Mouse (Mus musculus): Measurements from ENCODE around the gene Cldn19.
"Not testable (repeated sequence)": the region's sequence is repeated elsewhere in the genome, so short reads cannot be mapped to it uniquely, and the experiment has no call there.

Gene Cldn19

DNA sequence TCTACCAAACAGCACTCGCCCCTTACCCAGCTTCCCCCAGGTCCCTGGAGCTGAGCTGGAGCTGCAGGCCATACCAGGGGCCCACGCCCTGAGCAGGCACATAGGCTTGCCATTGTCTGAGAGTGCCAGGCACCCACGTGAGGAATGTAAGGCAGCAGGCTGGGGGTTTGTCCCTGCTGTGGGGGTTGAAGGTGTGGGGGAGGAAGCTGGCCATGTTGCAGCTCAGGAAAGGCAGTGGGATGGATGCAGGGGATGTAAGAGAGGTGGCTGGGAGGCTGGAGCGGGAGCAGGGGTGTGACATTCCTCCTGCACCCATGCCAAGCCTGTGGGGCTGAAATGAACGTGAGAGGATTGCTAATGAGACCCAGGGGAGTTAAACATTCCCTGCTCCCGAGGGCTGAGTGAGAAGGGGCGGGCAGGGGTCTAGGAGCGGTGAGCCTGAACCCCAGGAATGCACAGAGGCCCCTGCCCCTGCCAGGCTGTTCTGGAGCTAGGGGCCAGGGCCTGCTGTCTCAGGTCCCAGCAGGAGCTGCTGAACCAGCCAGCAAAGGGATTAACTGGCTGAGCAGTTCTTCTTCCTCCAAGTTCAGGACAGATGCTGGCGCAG lies 1.1 kb upstream of the Cldn19 start:
- DNase-seq: peak; percentile 49 to 74

DNA sequence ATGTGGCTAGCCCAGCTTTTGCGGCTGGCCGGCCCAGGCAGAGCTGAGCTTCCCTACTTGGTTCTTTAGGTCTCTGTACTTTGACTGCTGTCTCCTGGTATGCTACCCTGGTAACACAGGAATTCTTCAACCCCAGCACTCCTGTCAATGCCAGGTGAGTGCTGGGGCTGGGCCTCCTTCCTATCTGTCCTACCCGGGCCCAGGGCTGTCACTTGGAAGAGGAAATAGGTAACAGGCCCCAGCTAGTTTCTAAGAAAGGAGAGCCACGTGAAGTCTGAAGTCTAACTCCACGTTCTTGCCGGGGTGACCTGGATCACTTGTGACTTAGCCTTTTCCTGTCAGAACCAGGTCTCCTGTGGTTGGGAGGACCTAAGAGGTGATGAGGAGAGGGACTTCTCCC lies 1.9 kb downstream of the Cldn19 start:
- DNase-seq: no peak

DNA sequence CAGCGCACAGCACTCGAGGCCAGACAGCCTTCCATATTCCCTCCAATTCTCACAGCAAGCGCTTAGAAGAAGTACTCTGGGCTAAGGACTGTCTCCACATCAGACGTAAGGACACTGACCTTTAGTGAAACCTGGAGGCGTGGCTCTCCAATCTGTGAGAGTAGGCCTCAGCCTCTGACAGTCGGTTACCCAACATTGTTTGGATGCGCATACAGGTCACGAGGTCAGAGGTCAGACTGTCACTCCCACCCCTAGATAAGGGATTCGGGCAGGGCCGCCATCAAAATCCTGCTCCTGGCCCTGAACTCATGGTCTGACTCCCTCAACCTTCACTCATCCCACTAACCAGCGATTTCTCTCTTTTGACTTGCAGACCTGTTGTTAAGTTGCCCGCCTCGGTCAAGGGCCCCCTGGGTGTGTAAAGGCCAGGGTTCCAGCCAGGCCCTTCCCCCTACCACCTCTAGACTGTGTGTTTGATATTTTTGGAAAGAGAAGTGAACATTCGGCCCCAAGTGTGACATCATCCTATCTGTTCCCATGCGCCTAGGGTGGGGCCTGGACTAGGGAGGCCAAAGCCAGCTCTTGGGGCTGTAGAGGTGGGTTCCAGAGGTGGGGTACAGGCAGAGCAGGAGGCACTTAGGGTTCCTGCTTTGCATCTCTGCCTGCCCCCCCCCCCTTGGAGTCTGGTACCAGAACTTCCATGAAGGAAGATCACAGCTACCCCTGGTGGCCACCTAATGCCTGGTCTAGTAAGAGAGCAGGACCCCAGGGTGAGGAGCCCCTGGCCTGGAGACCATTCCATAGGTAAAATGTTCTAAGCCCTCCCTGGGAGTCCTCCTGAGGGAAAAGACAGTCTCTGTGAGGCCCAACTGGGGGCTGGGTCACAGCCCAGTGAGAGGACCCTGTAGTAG lies 4.4 kb downstream of the Cldn19 start:
- no peak for DNase-seq

DNA sequence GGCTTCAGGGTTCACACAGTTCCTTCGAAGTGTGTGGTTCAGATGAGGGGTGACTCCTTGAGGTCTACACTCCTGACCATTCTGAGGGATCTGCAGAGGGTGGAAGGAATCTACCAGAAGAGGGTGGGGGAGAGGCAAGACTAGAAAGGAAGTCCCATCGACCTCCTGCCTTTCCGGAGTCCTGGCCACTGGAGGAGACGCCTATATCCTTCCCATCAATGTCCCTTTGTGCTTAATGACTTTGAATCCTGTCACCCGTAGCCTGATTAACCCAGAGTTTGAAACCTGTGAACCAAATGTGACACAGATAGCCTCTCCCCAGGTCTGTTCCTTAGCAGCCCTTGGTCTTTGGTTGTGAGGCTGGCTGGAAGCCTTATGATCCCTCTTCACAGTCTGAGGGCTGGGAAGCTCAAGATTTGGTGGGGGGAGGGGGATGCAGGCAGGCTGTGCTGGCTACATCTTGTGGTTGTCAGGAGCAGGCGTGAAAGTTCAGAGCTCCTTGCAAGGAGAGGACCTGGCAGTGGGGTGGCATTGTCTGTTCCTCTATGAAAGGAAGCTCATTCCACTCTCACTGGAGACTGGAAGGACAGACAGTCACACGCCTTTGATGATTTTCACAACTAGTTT lies 6.0 kb downstream of the Cldn19 start:
- DNase-seq: no peak

DNA sequence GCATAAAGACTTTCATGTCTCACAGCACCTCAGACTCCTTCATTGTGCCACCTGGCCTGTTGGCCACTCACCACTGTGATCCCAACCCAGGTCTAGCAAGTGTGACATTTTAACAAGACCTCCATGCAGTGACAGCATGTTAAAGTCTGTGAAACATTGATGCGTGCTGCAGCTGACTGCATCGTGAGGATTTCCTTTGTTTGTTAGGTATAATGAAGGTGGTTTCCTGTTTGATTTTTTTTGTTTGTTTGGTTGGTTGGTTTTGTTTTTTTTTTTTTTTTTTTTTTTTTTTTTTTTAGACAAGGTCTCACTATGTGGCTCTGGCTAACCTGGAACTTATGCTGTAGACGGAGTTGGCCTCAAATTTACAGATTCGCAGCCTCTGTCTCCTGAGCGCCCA lies 7.3 kb downstream of the Cldn19 start:
- no peak for DNase-seq

DNA sequence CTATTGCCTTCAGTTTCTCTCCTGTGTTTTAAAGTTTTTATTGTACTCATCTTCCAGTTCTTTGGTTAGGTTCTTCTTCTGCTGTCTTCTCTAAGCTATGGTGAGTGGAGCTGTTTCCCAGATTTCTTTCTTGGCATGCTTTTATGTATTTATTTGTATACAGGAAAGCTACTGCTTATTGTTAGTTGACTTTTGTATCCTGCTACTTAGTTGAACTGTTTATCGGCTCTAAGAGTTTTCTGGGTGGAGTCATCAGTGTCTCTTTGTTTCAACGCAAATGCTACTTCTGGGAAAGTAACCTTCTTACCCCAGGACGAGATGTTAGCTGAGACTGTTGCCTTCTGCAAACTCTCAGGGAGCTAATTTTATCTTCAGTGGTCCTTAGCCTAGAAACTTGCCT lies 8.2 kb downstream of the Cldn19 start:
- no peak for DNase-seq

DNA sequence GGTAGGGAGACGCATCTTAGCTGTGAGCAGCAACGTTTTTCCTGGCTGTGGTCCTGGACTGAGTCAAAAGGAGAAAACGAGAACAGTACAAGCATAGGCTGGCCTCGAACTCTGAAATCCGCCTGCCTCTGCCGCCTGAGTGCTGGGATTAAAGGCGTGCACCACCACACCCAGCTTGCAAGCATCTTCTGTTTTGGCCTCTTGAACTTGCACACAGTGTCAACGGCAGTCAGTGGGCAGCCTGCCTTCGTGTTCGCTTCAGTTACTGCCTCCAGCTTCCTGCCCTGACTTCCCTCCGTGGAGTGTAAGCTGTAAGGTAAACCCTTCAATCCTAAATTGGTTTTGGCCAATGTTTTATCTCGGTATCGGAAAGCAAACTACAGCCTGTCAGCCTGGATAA lies 11.4 kb downstream of the Cldn19 start:
- no peak for DNase-seq

DNA sequence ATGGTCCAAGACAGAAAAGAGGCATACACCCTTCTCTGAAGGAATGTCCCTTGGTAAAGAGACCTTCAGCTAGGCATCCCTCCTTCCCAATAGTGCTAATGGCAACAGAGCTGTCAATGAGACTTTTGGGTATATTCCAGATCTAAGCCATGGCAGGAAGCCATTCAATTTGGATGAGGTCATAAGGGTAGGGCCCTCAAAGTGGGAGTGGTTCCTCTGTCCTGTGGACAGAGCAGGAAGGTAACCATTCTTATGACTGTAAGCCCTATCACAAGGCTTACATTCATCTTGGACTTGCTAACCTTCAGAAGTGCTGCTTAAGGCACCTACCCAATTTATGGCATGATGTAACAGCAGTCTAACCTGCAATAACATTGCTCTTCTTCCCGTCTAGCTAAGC lies 19.4 kb downstream of the Cldn19 start:
- no peak for DNase-seq

DNA sequence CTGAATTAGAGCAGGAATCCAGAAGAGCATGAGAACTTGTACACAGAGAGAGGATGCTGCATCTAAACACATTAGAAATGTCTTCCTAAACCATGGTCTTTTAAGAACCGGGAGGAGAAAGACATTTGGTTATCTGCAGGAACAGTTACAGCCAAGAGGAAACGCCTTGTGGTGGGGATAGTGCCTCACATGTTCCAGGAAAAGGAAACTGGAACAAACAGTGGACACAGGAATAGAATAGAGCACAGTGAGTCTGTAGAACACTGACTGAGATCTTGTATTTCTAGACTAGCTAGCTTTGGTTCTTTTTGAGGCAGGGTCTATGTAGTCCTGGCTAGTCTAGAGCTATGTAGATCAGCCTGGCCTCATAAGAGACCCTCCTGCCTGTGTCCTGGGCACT lies 20.0 kb downstream of the Cldn19 start:
- DNase-seq: no peak

DNA sequence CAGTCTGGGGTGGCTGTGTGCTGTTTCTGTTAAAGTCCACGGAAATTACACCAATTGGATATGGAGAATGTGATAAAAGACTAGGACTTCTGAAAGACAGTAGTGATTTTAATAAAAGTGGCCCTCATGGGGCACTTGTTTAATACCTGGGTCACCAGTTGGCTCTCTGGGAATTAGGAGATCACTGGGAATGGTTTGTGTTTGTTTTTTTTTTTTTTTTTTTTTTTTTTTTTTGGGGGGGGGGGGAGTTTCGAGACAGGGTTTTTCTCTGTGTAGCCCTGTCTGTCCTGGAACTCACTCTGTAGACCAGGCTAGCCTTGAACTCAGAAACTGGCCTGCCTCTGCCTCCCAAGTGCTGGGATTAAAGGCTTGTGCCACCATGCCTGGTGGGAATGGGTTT lies 20.5 kb downstream of the Cldn19 start:
- DNase-seq: no peak

DNA sequence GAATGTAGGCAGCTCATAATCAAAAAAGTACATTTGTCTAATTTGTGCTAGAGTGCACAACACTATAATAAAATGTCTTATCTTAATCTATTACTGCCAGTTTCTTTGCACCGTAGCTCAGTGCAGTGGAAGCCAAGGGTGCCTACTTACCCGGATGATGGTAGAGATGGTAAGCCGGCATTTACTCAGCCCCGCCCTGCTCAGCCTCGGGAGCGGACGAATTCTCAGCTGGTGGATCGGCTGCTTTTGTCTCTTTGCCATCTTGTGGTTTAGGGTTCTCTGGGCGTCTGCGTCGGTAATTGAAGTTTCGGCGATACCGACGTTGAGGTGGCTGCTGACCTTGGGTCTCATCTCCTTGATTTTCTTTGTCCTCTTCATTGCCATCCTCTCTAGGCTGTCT lies 23.6 kb downstream of the Cldn19 start:
- not testable (repeated sequence) for DNase-seq

DNA sequence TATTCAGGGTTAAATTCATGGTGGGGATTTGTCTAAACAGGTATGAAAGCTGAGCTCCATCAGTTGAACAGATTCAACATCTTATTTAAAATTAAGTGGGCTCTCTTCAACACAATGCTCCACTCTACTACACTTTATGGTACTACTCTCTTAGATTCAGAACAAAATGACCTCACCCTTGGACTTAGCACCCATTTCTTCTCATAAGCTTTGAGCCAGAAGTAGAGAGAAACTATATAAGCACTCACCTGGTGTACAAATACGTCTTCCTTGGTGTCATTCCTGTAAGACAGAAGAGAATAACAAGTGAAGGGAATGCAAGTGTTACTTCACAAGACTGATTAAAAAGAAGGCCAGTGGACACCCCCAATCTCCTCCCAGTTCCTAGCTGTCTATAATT lies 29.6 kb downstream of the Cldn19 start:
- no peak for DNase-seq

DNA sequence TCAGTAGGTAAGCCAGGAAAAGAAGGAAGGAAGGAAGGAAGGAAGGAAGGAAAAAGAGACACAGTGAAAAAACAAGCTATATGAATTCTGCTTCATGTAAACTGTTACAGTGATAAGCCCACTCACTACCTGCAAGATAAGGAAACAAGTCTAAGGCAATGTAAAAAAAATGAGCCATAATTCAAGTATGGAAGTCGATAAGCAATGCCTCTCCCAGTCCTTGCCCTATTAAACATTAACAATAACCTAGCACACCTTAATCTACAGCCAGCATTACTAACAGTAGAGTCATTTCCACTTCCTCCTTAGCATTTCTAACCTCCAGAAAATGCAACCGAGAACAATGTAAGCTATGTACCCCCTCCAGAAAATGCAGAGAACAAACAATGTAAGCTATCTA lies 30.1 kb downstream of the Cldn19 start:
- DNase-seq: no peak

DNA sequence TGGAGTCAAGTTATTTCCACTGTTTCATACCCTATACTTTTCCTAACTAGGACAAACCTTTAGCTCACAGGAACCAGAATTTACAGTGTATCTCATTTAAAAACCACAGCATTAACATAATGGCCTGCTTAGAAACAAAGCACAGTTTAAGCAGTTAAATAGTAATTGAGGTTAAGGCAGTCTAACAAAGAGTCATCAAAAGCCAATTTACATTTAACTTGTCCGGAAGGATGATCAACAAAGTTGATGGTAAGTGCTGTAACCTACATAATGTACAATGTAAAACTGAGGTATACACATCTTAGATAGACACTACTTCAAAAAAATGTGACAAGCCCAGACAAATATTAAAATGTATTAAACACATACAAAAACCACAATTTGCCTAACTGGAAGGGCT lies 36.7 kb downstream of the Cldn19 start:
- DNase-seq: no peak

DNA sequence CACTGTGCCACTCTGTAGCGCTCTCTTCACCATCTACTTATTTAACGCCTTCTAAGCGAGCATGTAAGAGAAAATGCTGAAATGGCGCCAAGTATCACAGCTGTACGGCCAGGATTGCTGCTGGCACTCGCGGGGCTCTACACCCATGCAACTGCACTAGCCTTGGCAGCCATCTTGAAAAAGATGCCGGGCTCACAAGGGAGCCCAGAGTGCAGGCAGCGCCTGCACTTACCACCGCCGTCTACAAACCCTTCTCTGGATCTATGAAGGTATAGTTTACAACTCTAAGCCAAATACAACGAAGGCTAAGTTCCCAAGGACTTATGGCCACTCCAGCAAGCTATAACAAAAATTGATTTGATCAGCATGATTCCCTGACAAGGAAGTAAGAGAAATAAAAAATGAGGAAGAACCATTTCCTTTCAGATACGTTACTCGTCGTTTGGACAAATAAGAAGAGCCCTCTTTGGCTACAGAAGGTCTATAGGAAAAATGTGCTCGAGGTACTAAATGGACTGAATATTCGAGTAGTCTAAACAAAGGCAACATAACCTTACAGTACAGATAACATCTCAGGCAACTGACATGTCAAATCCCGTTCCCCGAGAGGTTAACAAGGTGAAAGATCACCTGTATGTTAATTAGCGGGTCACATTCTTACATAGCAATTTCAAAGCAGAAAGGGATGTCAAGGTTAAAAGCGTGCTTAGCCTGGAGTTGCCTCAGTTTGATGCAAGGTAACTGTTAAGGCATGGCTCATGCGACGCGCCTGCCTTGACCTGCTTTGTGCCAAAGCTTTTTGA lies 37.8 kb downstream of the Cldn19 start:
- DNase-seq: peak; percentile 32 to 37

DNA sequence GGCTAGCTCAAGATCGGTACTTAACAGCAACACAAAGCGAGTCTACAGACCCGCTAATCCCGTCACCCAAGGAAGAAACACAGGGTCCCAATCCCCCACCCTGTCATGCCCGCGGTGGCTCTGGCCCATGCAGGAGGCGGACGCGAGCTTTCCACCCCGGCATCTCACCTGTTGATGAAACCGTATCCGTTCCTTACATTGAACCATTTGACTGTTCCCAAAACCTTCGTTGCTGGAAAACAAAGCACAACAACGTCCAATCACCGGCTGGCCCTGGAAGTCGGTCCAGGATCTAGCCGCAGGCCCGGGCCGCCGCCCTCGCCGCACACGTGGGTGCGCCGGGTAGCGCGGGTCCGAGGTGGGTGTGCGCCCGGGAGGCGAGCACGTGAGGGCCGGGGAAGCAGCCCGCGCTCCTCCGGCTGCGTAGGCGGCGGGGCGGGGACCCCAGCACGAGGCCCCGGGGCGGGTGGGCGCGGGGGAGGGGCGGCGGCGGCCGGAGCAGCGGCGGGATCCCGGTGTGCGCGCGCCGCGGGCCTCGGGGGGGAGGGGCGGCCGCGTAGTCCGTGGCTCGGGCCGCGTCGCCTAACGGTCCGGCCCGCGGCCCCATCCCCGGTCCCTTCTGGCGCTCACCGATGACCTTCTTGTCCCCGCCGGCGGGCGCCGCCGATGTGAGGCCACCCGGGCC lies 38.5 kb downstream of the Cldn19 start:
- DNase-seq: no peak

DNA sequence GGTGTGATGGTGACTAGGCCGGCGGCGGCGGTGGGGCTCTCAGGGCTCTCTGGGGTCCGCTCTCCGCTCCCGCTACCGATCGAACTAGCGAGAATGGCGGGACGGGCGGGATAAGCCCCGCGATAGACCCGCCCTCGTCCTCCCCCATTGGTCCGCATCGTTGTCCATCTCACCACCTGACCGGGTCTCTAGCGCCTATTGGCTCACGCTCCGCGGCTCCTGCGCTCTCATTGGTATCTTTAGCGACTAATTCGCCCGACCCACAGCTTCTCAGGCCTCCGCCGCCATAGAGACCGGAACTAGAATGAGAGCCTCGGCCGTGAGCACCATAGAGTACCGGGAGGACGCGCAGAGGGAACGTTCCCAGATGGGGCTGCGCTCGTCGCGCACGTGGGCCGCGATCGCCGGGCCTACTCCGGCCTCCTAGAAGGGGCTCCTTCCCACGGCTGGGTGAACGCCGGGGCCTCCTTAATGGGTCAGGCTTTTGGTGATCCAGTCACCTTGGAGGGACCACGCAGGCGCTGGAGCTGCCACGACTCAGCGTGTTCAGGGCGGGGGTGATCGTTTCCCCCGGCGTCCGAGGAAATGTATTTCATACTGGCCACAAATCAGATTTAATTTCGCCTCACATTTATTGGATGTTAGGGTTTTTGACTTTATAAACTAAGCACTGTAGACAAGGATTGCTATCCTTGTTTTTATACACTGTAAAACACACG lies 39.4 kb downstream of the Cldn19 start, which contains the start of gene Ybx1:
Gene Ybx1, minus strand, starts transcription at position 190 of the 719 bp plus-strand sequence.
- peak; percentile 99 to 100 for DNase-seq

DNA sequence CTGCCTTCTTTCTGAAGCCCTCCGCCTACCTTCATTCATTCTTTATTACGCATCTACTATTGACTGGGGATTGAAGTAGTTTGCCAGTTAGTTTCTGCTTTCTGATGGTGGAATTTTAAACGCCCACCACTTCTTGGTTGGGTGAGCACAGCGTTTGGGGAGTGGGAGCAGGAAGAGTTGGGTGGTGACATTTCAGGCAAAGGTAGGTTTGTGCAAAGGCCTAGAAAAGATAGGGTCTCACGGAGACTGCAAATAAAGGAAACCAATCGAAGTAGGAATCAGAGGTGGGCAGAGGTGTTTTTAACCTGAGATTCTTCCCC lies 39.9 kb downstream of the Cldn19 start:
- DNase-seq: no peak

DNA sequence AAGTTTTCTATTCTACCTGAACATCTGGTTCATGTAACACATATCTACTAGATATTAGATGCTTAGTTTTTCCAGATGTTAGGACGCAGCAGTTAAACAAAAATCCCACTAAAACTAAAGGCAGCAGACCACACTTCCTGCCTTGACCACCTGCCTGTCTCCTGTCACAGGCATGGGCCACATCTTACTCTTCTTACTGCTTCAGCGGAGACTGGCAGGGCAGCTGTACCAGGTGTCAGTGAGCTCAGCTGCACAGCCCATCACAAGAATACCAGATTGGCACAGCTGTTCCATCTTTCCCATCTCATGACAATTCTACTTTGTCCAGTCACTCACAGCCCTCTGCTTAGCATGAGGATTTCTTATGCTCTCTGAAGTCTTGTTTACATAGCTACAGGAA lies 42.1 kb downstream of the Cldn19 start:
- no peak for DNase-seq

DNA sequence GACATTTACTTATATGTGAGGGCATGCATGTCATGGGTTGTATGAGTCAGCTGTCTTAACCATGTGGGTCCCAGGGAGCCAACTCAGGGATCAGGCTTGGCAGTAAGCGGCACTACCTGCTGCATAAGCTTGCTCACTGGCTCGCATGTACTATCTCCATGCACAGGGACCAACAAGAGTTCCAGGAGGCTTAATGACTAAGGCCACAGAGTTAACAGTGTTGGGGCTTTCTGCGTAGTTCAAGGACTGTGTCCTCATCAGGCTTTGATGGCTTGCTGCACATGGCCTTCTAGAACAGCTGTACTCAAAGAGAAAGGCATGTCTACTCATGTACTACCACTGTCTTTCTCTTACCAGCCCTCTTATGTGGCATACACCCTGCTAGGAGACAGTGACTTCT lies 45.5 kb downstream of the Cldn19 start:
- no peak for DNase-seq

DNA sequence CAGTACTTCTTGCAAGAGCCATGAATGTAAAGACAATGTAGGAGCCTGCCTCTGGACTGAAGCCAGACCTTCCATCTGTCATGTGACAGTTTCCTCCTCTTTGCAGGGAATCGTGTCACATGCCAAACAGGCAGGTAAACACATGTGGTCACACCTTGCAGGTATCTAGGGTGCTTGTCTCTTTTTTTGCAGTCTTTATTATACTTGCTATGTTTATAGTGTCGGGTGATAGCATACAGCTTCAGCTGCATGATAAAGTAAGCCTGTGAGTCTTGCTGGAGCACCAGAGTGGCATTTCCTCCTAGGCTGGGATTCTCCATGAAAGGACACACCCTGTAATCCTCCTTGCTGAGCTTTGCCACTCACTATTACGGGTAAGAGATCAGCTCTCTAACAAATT lies 46.6 kb downstream of the Cldn19 start:
- no peak for DNase-seq

DNA sequence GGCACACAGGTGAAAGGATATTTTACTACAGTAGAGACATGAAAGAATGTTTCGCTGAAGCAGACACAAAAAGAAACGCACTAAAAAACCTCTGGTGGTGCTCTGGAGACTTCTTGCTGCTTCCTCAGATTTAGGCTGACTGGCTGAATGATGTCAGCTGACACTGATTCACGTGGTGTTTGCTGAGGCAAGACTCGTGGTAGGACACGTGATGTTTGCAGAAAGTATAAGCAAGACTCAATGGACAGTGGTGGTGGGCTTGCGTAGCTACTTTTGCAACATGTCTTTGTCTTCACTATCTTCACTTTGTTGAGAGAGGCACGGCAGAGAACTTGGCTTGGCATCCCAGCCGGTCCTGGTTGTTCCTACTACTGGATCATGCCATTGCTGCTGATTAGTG lies 48.1 kb downstream of the Cldn19 start:
- DNase-seq: peak in 1 of 2 experiments; percentile 51
